In genomic region chr8:105282239-105282638, GRCm38 (mm10) we compare ENCODE assay signal across 21 mouse cellular contexts. TPM values are rescaled to one million over a fixed set of nuclear protein-coding genes. Genes with fewer than 3 reads are reported as not detected.
DNase-seq lines count a peak whose midpoint lies in the region; ATAC-seq and TF ChIP-seq lines count a peak whose summit lies in the region.
"Had no signal": no experiment of that assay in that cellular context is flagged by ENCODE, and none has a peak within 500 bp of the region (broad histone marks: within the 10 kb centered on the region; RNA-seq: fewer than 3 reads in every experiment).

No protein-coding gene starts in this region.

- ATAC-seq in G1E (ENCODE audit: extremely low read depth, insufficient number of reproducible peaks, low FRiP score, poor library complexity, severe bottlenecking), result no peak
- ATAC-seq: activated CD4-positive, CD25-positive, alpha-beta regulatory T cell, adult 4 months; CD4-positive, CD25-positive, alpha-beta regulatory T cell, adult 4 months; Patski had no signal

- H3K9ac ChIP-seq in MEL (ENCODE audit: control insufficient read depth, low read depth, low read length, poor library complexity, severe bottlenecking), result no peak overlapping the region

- no peak for TF ChIP-seq POLR2A in MEL (IDR thresholded peaks at IDR 0.05; ENCODE audit: control insufficient read depth in 1 of 2, insufficient read depth in 1 of 2, low read depth in 1 of 2, low read length in 2 of 2, poor library complexity in 1 of 2)

- no peaks in the 10 kb centered on the region for H3K9me3 ChIP-seq in E14TG2a.4 (ENCODE audit: low read length)
- no peaks in the 10 kb centered on the region; the same call in 1 of the 2 replicates for H3K9me3 ChIP-seq in G1E (replicated peaks)
- H3K9me3 ChIP-seq in MEL (replicated peaks; ENCODE audit: insufficient read depth, low read length), result no peaks in the 10 kb centered on the region
- H3K9me3 ChIP-seq in embryonic facial prominence, embryonic 10.5 days, result no peaks in the 10 kb centered on the region

- TF ChIP-seq RAD21 in MEL (IDR thresholded peaks at IDR 0.05; ENCODE audit: low read depth, low read length), result no peak

- peaks cover 61% of the 10 kb centered on the region for H3K4me1 ChIP-seq in E14TG2a.4 (replicated peaks; ENCODE audit: low read depth, low read length)
- H3K4me1 ChIP-seq in G1E (ENCODE audit: insufficient read depth, low read depth, low read length), result peaks cover 50% of the 10 kb centered on the region
- H3K4me1 ChIP-seq in MEL (ENCODE audit: control insufficient read depth in 1 of 2, insufficient read depth in 2 of 2, low read length in 2 of 2), result peaks cover 12 to 40% of the 10 kb centered on the region in 2 experiments
- H3K4me1 ChIP-seq in embryonic facial prominence, embryonic 10.5 days, result peaks cover 15% of the 10 kb centered on the region

- peak; percentile 78 to 87 for TF ChIP-seq EP300 in MEL (IDR thresholded peaks at IDR 0.05; ENCODE audit: low read depth in 1 of 2, low read length in 2 of 2)

- peaks cover 3% of the 10 kb centered on the region for H3K79me2 ChIP-seq in MEL (ENCODE audit: control insufficient read depth, insufficient read depth, low read length, poor library complexity)

- 90% methylated on average over 4 of the region's 4 CpGs for WGBS in embryonic facial prominence, embryonic 10.5 days

- H3K27ac ChIP-seq in MEL (ENCODE audit: control insufficient read depth, low read depth, low read length), result peak overlapping the region; percentile 68
- no peak overlapping the region for H3K27ac ChIP-seq in embryonic facial prominence, embryonic 10.5 days (replicated peaks)

- DNase-seq in G1E (ENCODE audit: low spot score), result no peak
- peak; percentile 51 for DNase-seq in MEL (ENCODE audit: low read depth, low spot score)
- DNase-seq in cerebellum, postnatal 14 days, result no peak
- DNase-seq in cerebellum, postnatal 36 days, result no peak
- DNase-seq in embryonic facial prominence, embryonic 10.5 days (ENCODE audit: low spot score), result no peak
- DNase-seq: adrenal gland, adult 2 months; adrenal gland, adult 8-10 months; adrenal gland, postnatal 10 days; adrenal gland, postnatal 14 days; adrenal gland, postnatal 25 days; adrenal gland, postnatal 36 days; B cell, adult 2 months; cerebellum, adult 11 months; cerebellum, adult 18-20 months; cerebellum, adult 8-10 months; cerebellum, adult 9-10 months had no signal

- H3K36me3 ChIP-seq in E14TG2a.4 (ENCODE audit: insufficient read depth, low read length) (peaks cover 38% of the 10 kb centered on the region), G1E (replicated peaks) (peaks cover 32% of the 10 kb centered on the region), MEL (ENCODE audit: control insufficient read depth in 1 of 2, insufficient read depth in 2 of 2, low read length in 2 of 2) (peaks cover 0 to 27% of the 10 kb centered on the region in 2 experiments; a peak in 2 of 4 replicates)
- H3K36me3 ChIP-seq in embryonic facial prominence, embryonic 10.5 days (replicated peaks), result peaks cover 40% of the 10 kb centered on the region

- H3K27me3 ChIP-seq in E14TG2a.4 (ENCODE audit: insufficient read depth, low read length) (peaks cover 77% of the 10 kb centered on the region), G1E (ENCODE audit: insufficient read depth, low read length) (peaks cover 29% of the 10 kb centered on the region), MEL (ENCODE audit: control insufficient read depth in 1 of 2, insufficient read depth in 2 of 2, low read length in 2 of 2) (no peaks in the 10 kb centered on the region)
- H3K27me3 ChIP-seq in embryonic facial prominence, embryonic 10.5 days (replicated peaks; ENCODE audit: low read depth, poor library complexity, severe bottlenecking), result peaks cover 88% of the 10 kb centered on the region
- H3K27me3 ChIP-seq: CH12.LX, Patski had no signal

- H3K4me3 ChIP-seq in E14TG2a.4 (replicated peaks; ENCODE audit: low read length) (peak overlapping the region; percentile 67), G1E (ENCODE audit: low read depth, low read length) (peak overlapping the region; percentile 71; the same call in 1 of the 2 replicates), MEL (ENCODE audit: control insufficient read depth in 1 of 2, insufficient read depth in 1 of 2, low read depth in 2 of 2, low read length in 2 of 2) (no peak overlapping the region)
- H3K4me3 ChIP-seq in embryonic facial prominence, embryonic 10.5 days, result no peak overlapping the region

- TF ChIP-seq CTCF in E14TG2a.4 (conservative IDR thresholded peaks at IDR 0.05; ENCODE audit: low read length) (no peak), G1E (IDR thresholded peaks at IDR 0.05; ENCODE audit: low read depth, low read length) (no peak), MEL (IDR thresholded peaks at IDR 0.05 in 2 of 3, conservative IDR thresholded peaks at IDR 0.05 in 1 of 3; ENCODE audit: control insufficient read depth in 1 of 3, insufficient read depth in 1 of 3, low read depth in 2 of 3, low read length in 3 of 3, poor library complexity in 1 of 3, severe bottlenecking in 1 of 3) (no peak)

TF ChIP-seq in MEL, 35 proteins besides CTCF, POLR2A, EP300 and RAD21 (continues in another document):
- TF ChIP-seq ETS1 (IDR thresholded peaks at IDR 0.05; ENCODE audit: low read depth, low read length), result peak; percentile 70
- no peak for TF ChIP-seq MAX (IDR thresholded peaks at IDR 0.05; ENCODE audit: low read length)
- no peak for TF ChIP-seq ZKSCAN1 (IDR thresholded peaks at IDR 0.05; ENCODE audit: low read depth, low read length)
- TF ChIP-seq CHD2 (IDR thresholded peaks at IDR 0.05; ENCODE audit: low read length), result no peak
- no peak for TF ChIP-seq MXI1 (IDR thresholded peaks at IDR 0.05; ENCODE audit: low read depth, low read length)
- TF ChIP-seq USF2 (IDR thresholded peaks at IDR 0.05; ENCODE audit: borderline replicate concordance in 1 of 2, insufficient read depth in 1 of 2, low read depth in 1 of 2, low read length in 2 of 2), result no peak
- no peak for TF ChIP-seq NRF1 (IDR thresholded peaks at IDR 0.05; ENCODE audit: insufficient read depth, low read depth, low read length, poor library complexity, severe bottlenecking)
- TF ChIP-seq MYB (IDR thresholded peaks at IDR 0.05; ENCODE audit: low read depth, low read length), result peak; percentile 13; the same call in 1 of the 2 replicates
- no peak for TF ChIP-seq SIN3A (IDR thresholded peaks at IDR 0.05; ENCODE audit: low read length)
- no peak for TF ChIP-seq MAFK (IDR thresholded peaks at IDR 0.05; ENCODE audit: borderline replicate concordance, low read depth, low read length)
- TF ChIP-seq GATA1 (IDR thresholded peaks at IDR 0.05; ENCODE audit: low read depth, low read length), result peak; percentile 85
- TF ChIP-seq POLR2AphosphoS2 (IDR thresholded peaks at IDR 0.05; ENCODE audit: low read length), result no peak
- TF ChIP-seq CHD1 (IDR thresholded peaks at IDR 0.05; ENCODE audit: low read depth, low read length), result no peak
- no peak for TF ChIP-seq NELFE (IDR thresholded peaks at IDR 0.05; ENCODE audit: low read depth, low read length)
- no peak for TF ChIP-seq TBP (IDR thresholded peaks at IDR 0.05; ENCODE audit: low read depth, low read length)
- TF ChIP-seq TAL1 (IDR thresholded peaks at IDR 0.05; ENCODE audit: low read length), result no peak
- TF ChIP-seq ZMIZ1 (IDR thresholded peaks at IDR 0.05; ENCODE audit: low read depth, low read length), result no peak
- TF ChIP-seq KAT2A (conservative IDR thresholded peaks at IDR 0.05; ENCODE audit: low read depth, low read length), result no peak
- no peak for TF ChIP-seq ELF1 (IDR thresholded peaks at IDR 0.05; ENCODE audit: low read depth, low read length)

RNA-seq across cellular contexts. Expression of gene Nol3, which starts 6.3 kb away (rescaled TPM):
- 0.39 and 0.60 TPM in 2 replicates for total RNA-seq in G1E (2014; fragmentation: Nextera tagmentation)
- 0.41 and 0.49 TPM in 2 replicates for total RNA-seq in G1E (2017)
- 0.60 and 0.77 TPM in 2 replicates for polyA plus RNA-seq in G1E (2012)
- 0.69 and 0.89 TPM in 2 replicates for total RNA-seq in MEL (2012; rRNA removed)
- under 1 TPM in 1 of 2 experiments, not detected in 1; 0.63 TPM for polyA plus RNA-seq in MEL (2012; ENCODE audit: insufficient read depth in 1 of 2, insufficient read length in 2 of 2, low read depth in 1 of 2, low replicate concordance in 2 of 2, missing spikeins in 1 of 2)
- 0.62 and 0.69 TPM in 2 replicates for polyA plus RNA-seq in embryonic facial prominence, embryonic 10.5 days (2016; fragmentation: Nextera tagmentation; extraction: Ambion mirVana)
- polyA plus RNA-seq: activated CD4-positive, CD25-positive, alpha-beta regulatory T cell, adult 4 months had no signal

RNA-seq across cellular contexts. Expression of gene 4931428F04Rik, which starts 7.4 kb away (rescaled TPM):
- 7.8 and 9.0 TPM in 2 replicates for total RNA-seq in G1E (2014; fragmentation: Nextera tagmentation)
- total RNA-seq in G1E (2017), result 2.6 and 2.8 TPM in 2 replicates
- polyA plus RNA-seq in G1E (2012), result 1.5 and 2.0 TPM in 2 replicates
- total RNA-seq in MEL (2012; rRNA removed), result 5.6 and 8.2 TPM in 2 replicates
- 10 to 100 TPM in 1 of 2 experiments, not detected in 1; 13.0 TPM for polyA plus RNA-seq in MEL (2012; ENCODE audit: insufficient read depth in 1 of 2, insufficient read length in 2 of 2, low read depth in 1 of 2, low replicate concordance in 2 of 2, missing spikeins in 1 of 2)
- polyA plus RNA-seq in embryonic facial prominence, embryonic 10.5 days (2016; fragmentation: Nextera tagmentation; extraction: Ambion mirVana), result 20.7 and 23.9 TPM in 2 replicates

RNA-seq across cellular contexts. Expression of gene Hsf4, which starts 12.6 kb away (rescaled TPM):
- total RNA-seq in G1E (2014; fragmentation: Nextera tagmentation) (0.49 and 0.68 TPM in 2 replicates), G1E (2017) (0.70 and 0.93 TPM in 2 replicates), MEL (2012; rRNA removed) (1.4 and 1.7 TPM in 2 replicates)
- polyA plus RNA-seq in G1E (2012) (0.33 and 0.39 TPM in 2 replicates), MEL (2012; ENCODE audit: insufficient read depth in 1 of 2, insufficient read length in 2 of 2, low read depth in 1 of 2, low replicate concordance in 2 of 2, missing spikeins in 1 of 2) (1 to 10 TPM in 1 of 2 experiments, not detected in 1; 7.1 TPM)
- polyA plus RNA-seq in embryonic facial prominence, embryonic 10.5 days (2016; fragmentation: Nextera tagmentation; extraction: Ambion mirVana), result 0.21 TPM in 1 of 2 replicates, not detected in the other

RNA-seq across cellular contexts. Expression of gene Exoc3l, which starts 13.7 kb away (rescaled TPM):
- total RNA-seq in G1E (2014; fragmentation: Nextera tagmentation) (1.4 and 3.2 TPM in 2 replicates), G1E (2017) (1.5 and 2.8 TPM in 2 replicates), MEL (2012; rRNA removed) (0.56 and 0.69 TPM in 2 replicates)
- polyA plus RNA-seq in G1E (2012) (2.6 and 2.7 TPM in 2 replicates), MEL (2012; ENCODE audit: insufficient read depth in 1 of 2, insufficient read length in 2 of 2, low read depth in 1 of 2, low replicate concordance in 2 of 2, missing spikeins in 1 of 2) (1 to 10 TPM in 1 of 2 experiments, not detected in 1; 2.0 TPM)
- polyA plus RNA-seq in embryonic facial prominence, embryonic 10.5 days (2016; fragmentation: Nextera tagmentation; extraction: Ambion mirVana), result 9.9 and 11.6 TPM in 2 replicates

RNA-seq across cellular contexts. Expression of gene E2f4, which starts 15.2 kb away (rescaled TPM):
- total RNA-seq in G1E (2014; fragmentation: Nextera tagmentation) (228 and 274 TPM in 2 replicates), G1E (2017) (40.1 and 42.5 TPM in 2 replicates), MEL (2012; rRNA removed) (95.9 and 98.5 TPM in 2 replicates)
- polyA plus RNA-seq in G1E (2012) (69.8 and 79.2 TPM in 2 replicates), MEL (2012; ENCODE audit: insufficient read depth in 1 of 2, insufficient read length in 2 of 2, low read depth in 1 of 2, low replicate concordance in 2 of 2, missing spikeins in 1 of 2) (100 to 1,000 TPM in 1 of 2 experiments, 10 to 100 TPM in 1; 97.9 to 313 TPM)
- 125 and 138 TPM in 2 replicates for polyA plus RNA-seq in embryonic facial prominence, embryonic 10.5 days (2016; fragmentation: Nextera tagmentation; extraction: Ambion mirVana)

Comparison
In these comparisons a context has a peak if more than half of its experiments do, and no peak if none do; other contexts are left out.
1. H3K4me3 ChIP-seq: peak in E14TG2a.4 (single experiment) and G1E (single experiment); none in MEL (0 of 2) and embryonic facial prominence, embryonic 10.5 days (single experiment).